Mouse (Mus musculus) ES-E14 (cell line): ENCODE data around the gene Becn1. TPM values are rescaled to one million over a fixed set of nuclear protein-coding genes. Genes with fewer than 3 reads are reported as not detected.
A peak's percentile ranks its signal among the peaks of the same experiment; 100 is the strongest.

ENCODE experiments used
- DNase-seq: peaks from one replicate; pipeline ENCODE4 v3.0.0-alpha.2; 2013; ENCODE audit warnings: low read depth, low spot score
- H3K27ac ChIP-seq: 2 replicates; pipeline ENCODE4 v1.5.1; 2012; ENCODE audit warnings: low read depth, mild to moderate bottlenecking, low read length, moderate library complexity, mixed read lengths; ENCODE audit not compliant: poor library complexity, insufficient read depth, severe bottlenecking
- H3K36me3 ChIP-seq: 2 replicates; pipeline ENCODE4 v1.6.1; 2012; ENCODE audit warnings: mild to moderate bottlenecking, low read length, moderate library complexity, mixed read lengths; ENCODE audit not compliant: control insufficient read depth, poor library complexity, insufficient read depth, severe bottlenecking
- H3K4me1 ChIP-seq, 2 experiments: fragments of 150-350 bp in 1 of 2; sonication (generic) in 1 of 2; 2 replicates each; pipeline ENCODE4 v1.6.1; 2012; ENCODE audit warnings: low read length in 2 of 2, mild to moderate bottlenecking in 1 of 2, mixed read lengths in 1 of 2; ENCODE audit not compliant: control insufficient read depth in 2 of 2, insufficient read depth in 2 of 2, poor library complexity in 1 of 2
- H3K4me3 ChIP-seq, 2 experiments: fragments of 150-350 bp in 1 of 2; sonication (generic) in 1 of 2; 2 replicates each; pipeline ENCODE4 v1.5.1; 2012; ENCODE audit warnings: low read length in 2 of 2, low read depth in 1 of 2, mild to moderate bottlenecking in 1 of 2, mixed read lengths in 1 of 2; ENCODE audit not compliant: insufficient read depth in 1 of 2, poor library complexity in 1 of 2, severe bottlenecking in 1 of 2
- H3K9ac ChIP-seq: 2 replicates; pipeline ENCODE4 v1.6.1; 2012; ENCODE audit warnings: low read depth, mild to moderate bottlenecking, low read length, mixed read lengths; ENCODE audit not compliant: poor library complexity, insufficient read depth, severe bottlenecking
- H3K9me3 ChIP-seq: fragments of 150-350 bp; sonication (generic); 2 replicates; pipeline ENCODE4 v1.6.1; 2012; ENCODE audit warnings: low read depth, mild to moderate bottlenecking, low read length; ENCODE audit not compliant: control insufficient read depth, insufficient read depth
- CHD2 ChIP-seq: IDR thresholded peaks from 2 replicates; pipeline ENCODE4 v1.6.1; 2014; ENCODE audit warnings: mild to moderate bottlenecking, low read depth, low read length, inconsistent platforms
- HCFC1 ChIP-seq: IDR thresholded peaks from 2 replicates; pipeline ENCODE4 v1.6.1; 2012; ENCODE audit warnings: low read length, inconsistent platforms, borderline replicate concordance; ENCODE audit not compliant: insufficient read depth
- MAFK ChIP-seq: IDR thresholded peaks from 2 replicates; pipeline ENCODE4 v1.6.1; 2014; ENCODE audit warnings: mild to moderate bottlenecking, low read depth, low read length, inconsistent platforms; ENCODE audit not compliant: insufficient read depth
- ZC3H11A ChIP-seq: IDR thresholded peaks from 2 replicates; pipeline ENCODE4 v1.6.1; 2012; ENCODE audit warnings: low read depth, mild to moderate bottlenecking, inconsistent platforms, low read length, borderline replicate concordance
- ZNF384 ChIP-seq: IDR thresholded peaks from 2 replicates; pipeline ENCODE4 v1.6.1; 2012; ENCODE audit warnings: low read depth, low read length, inconsistent platforms
- in situ Hi-C, 2 experiments: fragments of 600-800 bp; cut with MboI; formaldehyde crosslinking; loops; one replicate each; pipeline ENCODE4 v1.15.1; 2025; ENCODE audit warnings: low sequenced_read_pairs in 2 of 2, inconsistent platforms in 1 of 2; ENCODE audit not compliant: unreplicated experiment in 2 of 2
- total RNA-seq: library from RNA; depleted of rRNA; stranded (reverse); fragments of 300-350 nt; gene quantifications from 2 replicates; pipeline ENCODE4 v1.2.3, GENCODE M21; 2012; rRNA removed

The Becn1 gene
- total RNA-seq = 80.6 and 89.2 TPM in 2 replicates

DNA sequence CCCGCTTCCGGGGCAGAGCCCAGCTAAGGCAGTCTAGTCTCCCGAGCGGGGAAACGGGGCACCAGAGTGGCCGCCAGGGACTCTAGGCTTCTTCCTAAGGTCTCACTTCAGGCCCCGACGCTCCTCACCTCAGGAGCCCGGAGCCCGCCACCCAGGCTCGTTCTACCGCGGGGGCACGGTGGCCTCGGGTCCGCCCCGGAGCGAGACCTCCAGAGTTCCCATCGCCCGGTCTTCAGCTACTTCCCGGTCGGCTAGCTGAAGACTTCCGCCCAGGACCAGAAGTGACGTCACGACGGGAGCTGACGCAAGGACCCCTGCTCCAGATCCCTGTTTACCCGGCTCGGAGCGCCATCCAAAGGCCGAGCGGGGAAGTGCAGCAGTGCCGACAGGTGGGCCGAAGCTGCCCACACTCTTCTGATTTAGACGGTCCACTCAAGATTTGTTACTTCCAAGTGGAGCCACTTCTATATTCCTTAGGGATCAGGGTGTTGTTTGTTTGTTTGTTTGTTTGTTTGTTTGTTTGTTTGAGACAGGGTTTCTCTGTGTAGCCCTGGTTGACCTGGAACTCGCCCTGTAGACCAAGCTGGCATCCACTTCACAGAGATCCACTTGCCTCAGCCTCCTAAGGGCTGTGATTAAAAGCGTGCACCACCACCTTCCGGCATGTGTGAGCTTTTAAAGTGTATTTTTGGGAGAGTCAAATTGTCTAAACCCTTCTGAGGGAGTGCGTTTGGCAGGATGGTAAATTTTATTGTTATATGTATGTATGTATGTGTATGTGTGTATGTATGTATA lies at the start of gene Becn1:
Gene Becn1, minus strand, starts transcription at position 283 of the 795 bp plus-strand sequence.
- in situ Hi-C loops = no loop called here

DNA sequence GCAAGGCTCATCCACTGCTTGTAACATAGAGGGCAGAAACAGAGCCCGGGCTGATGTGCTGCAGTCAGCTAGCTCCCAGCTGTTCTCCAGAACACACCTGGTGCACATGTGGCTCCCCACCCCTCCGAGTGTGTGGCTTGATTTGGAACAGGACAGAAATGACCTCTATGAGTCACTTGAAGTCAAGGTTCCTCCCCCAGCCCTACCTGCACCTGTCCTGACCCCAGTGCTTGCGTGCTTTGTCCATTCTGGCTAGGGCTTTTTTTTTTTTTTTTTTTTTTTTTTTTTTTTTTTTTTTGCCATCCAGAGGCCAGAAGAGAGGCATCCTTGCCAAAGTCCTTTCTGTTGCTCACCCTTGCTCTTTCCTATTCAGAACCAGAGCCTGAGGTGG lies 49.6 kb upstream of the Becn1 start:
- no peak for TF ChIP-seq CHD2
- no peak for TF ChIP-seq ZC3H11A
- TF ChIP-seq MAFK = no peak
- TF ChIP-seq ZNF384 = no peak
- no peak for TF ChIP-seq HCFC1
- no peak overlapping the region for H3K4me3 ChIP-seq
- no peak for DNase-seq
- peaks cover 0 to 4% of the 10 kb centered on the region in 2 experiments; a peak in 1 of 4 replicates for H3K4me1 ChIP-seq
- in situ Hi-C loops = no loop called here
- no peaks in the 10 kb centered on the region for H3K36me3 ChIP-seq
- no peak overlapping the region for H3K9ac ChIP-seq
- H3K9me3 ChIP-seq = no peaks in the 10 kb centered on the region
- no peak overlapping the region for H3K27ac ChIP-seq

More for the DNA sequence above, at the start of gene Becn1:
- Histone ChIP-seq H3K9ac (peak within 1 kb of the TSS; percentile 87), H3K4me1 (peaks cover 0 to 3% of the 10 kb centered on the region in 2 experiments; a peak in 1 of 4 replicates), H3K36me3 (peaks cover 4% of the 10 kb centered on the region; the same call in 1 of the 2 replicates), H3K9me3 (no peaks in the 10 kb centered on the region), H3K4me3 (peak within 1 kb of the TSS; percentile 83 to 93), H3K27ac (no peak within 1 kb of the TSS)
- DNase-seq = peak; percentile 95
- TF ChIP-seq HCFC1 = no peak
- no peak for TF ChIP-seq ZC3H11A
- TF ChIP-seq ZNF384 = no peak
- TF ChIP-seq CHD2 = no peak
- no peak for TF ChIP-seq MAFK

GRCm38 (mm10) chr11:101351100-101351720 lies 49.1 kb upstream of the Becn1 start:
- no peak overlapping the region for H3K27ac ChIP-seq
- DNase-seq = no peak
- in situ Hi-C loops = no loop called here

DNA sequence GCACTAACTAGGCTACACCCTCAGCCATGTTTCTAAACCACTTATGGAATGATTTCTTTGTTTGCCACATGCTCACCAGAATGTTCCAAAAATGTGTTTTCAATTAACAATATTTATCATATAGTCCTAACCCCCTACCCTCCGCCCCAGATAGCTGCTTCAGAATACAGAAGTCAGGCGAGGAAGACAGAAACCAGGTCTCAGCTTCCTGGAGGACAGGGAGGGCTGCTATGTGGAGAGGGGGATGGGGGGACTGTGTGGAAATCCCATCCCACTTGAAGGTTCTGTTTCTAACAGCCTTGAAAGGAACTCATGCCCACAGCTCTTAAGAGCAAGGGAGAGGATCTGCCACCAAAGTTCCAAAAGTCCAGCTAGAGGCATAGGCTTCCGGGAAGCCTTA lies 47.1 kb upstream of the Becn1 start:
- Histone ChIP-seq H3K9me3 (no peaks in the 10 kb centered on the region), H3K4me1 (peaks cover 0 to 4% of the 10 kb centered on the region in 2 experiments; a peak in 1 of 4 replicates), H3K27ac (no peak overlapping the region), H3K36me3 (no peaks in the 10 kb centered on the region), H3K4me3 (no peak overlapping the region), H3K9ac (no peak overlapping the region)
- no peak for DNase-seq
- in situ Hi-C loops = loop anchor here in 1 of 2 experiments (10.0 kb wide), 1 partner anchor 46 kb away; no protein-coding TSS in a partner anchor
- TF ChIP-seq ZC3H11A (no peak), CHD2 (no peak), MAFK (no peak), HCFC1 (no peak), ZNF384 (no peak)

More at GRCm38 (mm10) chr11:101351100-101351720, 49.1 kb upstream of the Becn1 start:
- peaks cover 0 to 4% of the 10 kb centered on the region in 2 experiments; a peak in 1 of 4 replicates for H3K4me1 ChIP-seq
- no peak overlapping the region for H3K9ac ChIP-seq
- TF ChIP-seq HCFC1 (no peak), ZC3H11A (no peak), ZNF384 (no peak), CHD2 (no peak), MAFK (no peak)
- H3K4me3 ChIP-seq = no peak overlapping the region
- H3K36me3 ChIP-seq = no peaks in the 10 kb centered on the region
- H3K9me3 ChIP-seq = no peaks in the 10 kb centered on the region
